Mouse (Mus musculus) kidney, postnatal 14 days (tissue): ENCODE measurements at regions not wholly inside any gene's neighbourhood (a gene's known extent, or its start where the extent isn't known, plus 50 kb on each side); places are given as distances from the start of the nearest gene placed in this dataset.
A peak's percentile ranks its signal among the peaks of the same experiment; 100 is the strongest.

Experiments used
- DNase-seq: peaks from one replicate; pipeline ENCODE4 v3.0.0; 2022; ENCODE audit warnings: mixed read lengths

GRCm38 (mm10) chrY:86743391-86743790 lies 373.2 kb upstream of the Gm21477 start:
- peak; percentile 0 for DNase-seq
